Mouse (Mus musculus): Measurements from ENCODE around the gene Orm1.

- TF ChIP-seq CTCF (IDR thresholded peaks at IDR 0.05; ENCODE audit: insufficient read depth, low read length) (no peak), POLR2A (IDR thresholded peaks at IDR 0.05; ENCODE audit: borderline replicate concordance, extremely low read depth, low read depth, low read length) (no peak)
Observed at GRCm38 (mm10) chr4:63385784-63386183, 41.4 kb downstream of the Orm1 start.

Measured in lung, adult 2 months (tissue).